Mouse (Mus musculus): Measurements from ENCODE around the gene Thtpa. TPM values are rescaled to one million over a fixed set of nuclear protein-coding genes. Genes with fewer than 3 reads are reported as not detected.

Gene Thtpa
- polyA plus RNA-seq, 1 experiment from 2014 or later: 5.5 TPM

GRCm38 (mm10) chr14:55078366-55078989 lies 16.1 kb upstream of the Thtpa start:
- peaks cover 17% of the 10 kb centered on the region for H3K36me3 ChIP-seq
- H3K27me3 ChIP-seq: peaks cover 32% of the 10 kb centered on the region
- H3K4me3 ChIP-seq (replicated peaks): no peak overlapping the region
- H3K9ac ChIP-seq: 0 out of 2 replicates have a peak overlapping the region, but pooled peaks have one; percentile 15
- no peak overlapping the region for H3K27ac ChIP-seq
- DNase-seq: no peak
- ATAC-seq (ENCODE audit: low read depth): peak; percentile 24; the same call in 1 of the 2 replicates
- WGBS (ENCODE audit: insufficient replicate concordance): 4% methylated on average over 23 of the region's 23 CpGs
- peak overlapping the region; percentile 46 for H3K4me2 ChIP-seq
- H3K4me1 ChIP-seq (replicated peaks): peaks cover 30% of the 10 kb centered on the region
- H3K9me3 ChIP-seq (replicated peaks): no peaks in the 10 kb centered on the region

DNA sequence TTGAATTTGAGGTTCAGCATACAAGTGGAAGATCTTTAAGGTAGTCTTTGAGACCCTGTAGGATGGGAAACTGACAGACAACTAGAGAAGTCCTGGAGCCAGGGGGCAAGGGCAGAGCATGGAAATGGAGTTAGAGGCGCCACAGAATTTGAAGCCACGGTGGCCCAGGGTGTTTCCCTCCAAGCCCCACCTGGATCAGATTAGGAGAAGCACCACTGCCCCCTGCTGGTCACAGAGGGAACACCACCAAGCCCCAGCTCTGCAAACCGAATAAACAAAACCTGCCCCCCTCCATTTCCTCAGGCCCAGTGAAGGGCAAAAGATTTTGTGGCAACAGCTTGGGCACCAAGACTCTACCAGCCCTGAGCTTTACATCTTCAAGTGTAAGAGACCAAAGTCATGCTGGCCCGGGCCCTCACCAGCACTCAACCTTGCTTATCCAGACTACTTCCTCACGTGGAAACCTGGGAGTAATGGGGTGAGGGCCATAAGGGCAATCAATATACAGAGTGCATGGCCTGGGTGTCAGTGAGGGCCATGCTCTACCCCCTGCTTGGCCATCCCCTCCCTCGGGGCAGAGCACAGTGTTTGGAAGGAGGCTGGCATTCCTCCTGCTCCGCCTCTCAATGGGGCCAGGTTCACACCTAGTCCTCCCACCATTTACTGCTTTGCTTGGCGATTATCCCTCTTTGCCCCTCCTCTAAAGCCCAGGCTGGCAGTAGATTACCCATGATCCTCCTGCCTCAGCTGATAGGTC lies 15.2 kb upstream of the Thtpa start:
- Histone ChIP-seq H3K36me3 (peaks cover 8% of the 10 kb centered on the region), H3K9ac (0 out of 2 replicates have a peak overlapping the region, but pooled peaks have one; percentile 15), H3K4me3 (replicated peaks) (no peak overlapping the region), H3K27ac (no peak overlapping the region), H3K27me3 (peaks cover 32% of the 10 kb centered on the region), H3K4me1 (replicated peaks) (peaks cover 30% of the 10 kb centered on the region), H3K9me3 (replicated peaks) (no peaks in the 10 kb centered on the region), H3K4me2 (peak overlapping the region; percentile 46; the same call in 1 of the 2 replicates)
- ATAC-seq (ENCODE audit: low read depth) (peak; percentile 67), DNase-seq (peak; percentile 63)
- WGBS (ENCODE audit: insufficient replicate concordance): 27% methylated on average over 8 of the region's 8 CpGs

DNA sequence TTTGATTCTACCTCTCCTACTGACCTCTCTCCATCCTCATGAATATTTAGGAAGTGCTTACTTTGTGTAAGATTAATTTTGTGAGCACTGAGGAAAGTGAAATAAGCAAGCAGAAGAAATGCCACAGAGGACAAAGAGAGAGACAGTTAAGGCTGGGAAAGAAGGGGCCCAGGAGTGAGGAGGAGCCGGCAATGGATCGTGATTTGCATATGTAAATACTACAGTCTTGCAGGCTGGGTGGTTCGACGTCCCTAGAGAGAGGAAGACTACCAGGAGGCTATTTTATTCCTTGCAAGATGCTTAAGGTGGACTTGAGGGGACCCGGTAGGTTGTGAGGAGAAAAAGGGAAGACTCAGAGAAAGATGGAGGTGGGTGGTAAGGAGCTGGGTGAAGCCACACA lies 13.5 kb upstream of the Thtpa start:
- Histone ChIP-seq H3K27me3 (peaks cover 29% of the 10 kb centered on the region), H3K36me3 (no peaks in the 10 kb centered on the region), H3K9ac (no peak overlapping the region), H3K4me1 (replicated peaks) (peaks cover 41% of the 10 kb centered on the region), H3K27ac (no peak overlapping the region), H3K4me2 (no peak overlapping the region), H3K9me3 (replicated peaks) (no peaks in the 10 kb centered on the region), H3K4me3 (replicated peaks) (no peak overlapping the region)
- DNase-seq: no peak
- WGBS (ENCODE audit: insufficient replicate concordance): 44% methylated on average over 5 of the region's 5 CpGs
- no peak for ATAC-seq (ENCODE audit: low read depth)

- no peak for DNase-seq
- no peaks in the 10 kb centered on the region for H3K9me3 ChIP-seq (replicated peaks)
- no peak overlapping the region for H3K4me3 ChIP-seq (replicated peaks)
- peaks cover 7% of the 10 kb centered on the region for H3K27me3 ChIP-seq
- ATAC-seq (ENCODE audit: low read depth): no peak
- no peaks in the 10 kb centered on the region for H3K36me3 ChIP-seq
- no peak overlapping the region for H3K9ac ChIP-seq
- H3K27ac ChIP-seq: no peak overlapping the region
- no peak overlapping the region for H3K4me2 ChIP-seq
- WGBS (ENCODE audit: insufficient replicate concordance): 65% methylated on average over 6 of the region's 6 CpGs
- H3K4me1 ChIP-seq (replicated peaks): peaks cover 29% of the 10 kb centered on the region
Observed at GRCm38 (mm10) chr14:55083481-55083880, 11.1 kb upstream of the Thtpa start.

- 0 out of 2 replicates have a peak, but pooled peaks cover 4% of the 10 kb centered on the region for H3K27me3 ChIP-seq
- ATAC-seq (ENCODE audit: low read depth) (no peak), DNase-seq (no peak)
- H3K9me3 ChIP-seq (replicated peaks): no peaks in the 10 kb centered on the region
- H3K4me1 ChIP-seq (replicated peaks): peaks cover 15% of the 10 kb centered on the region
- H3K4me2 ChIP-seq: no peak overlapping the region
- WGBS (ENCODE audit: insufficient replicate concordance): 60% methylated on average over 9 of the region's 9 CpGs
- H3K4me3 ChIP-seq (replicated peaks): no peak overlapping the region
- H3K9ac ChIP-seq: no peak overlapping the region
- peak overlapping the region; percentile 29; the same call in 1 of the 2 replicates for H3K27ac ChIP-seq
- no peaks in the 10 kb centered on the region for H3K36me3 ChIP-seq
Observed at GRCm38 (mm10) chr14:55085324-55086008, 9.1 kb upstream of the Thtpa start.

DNA sequence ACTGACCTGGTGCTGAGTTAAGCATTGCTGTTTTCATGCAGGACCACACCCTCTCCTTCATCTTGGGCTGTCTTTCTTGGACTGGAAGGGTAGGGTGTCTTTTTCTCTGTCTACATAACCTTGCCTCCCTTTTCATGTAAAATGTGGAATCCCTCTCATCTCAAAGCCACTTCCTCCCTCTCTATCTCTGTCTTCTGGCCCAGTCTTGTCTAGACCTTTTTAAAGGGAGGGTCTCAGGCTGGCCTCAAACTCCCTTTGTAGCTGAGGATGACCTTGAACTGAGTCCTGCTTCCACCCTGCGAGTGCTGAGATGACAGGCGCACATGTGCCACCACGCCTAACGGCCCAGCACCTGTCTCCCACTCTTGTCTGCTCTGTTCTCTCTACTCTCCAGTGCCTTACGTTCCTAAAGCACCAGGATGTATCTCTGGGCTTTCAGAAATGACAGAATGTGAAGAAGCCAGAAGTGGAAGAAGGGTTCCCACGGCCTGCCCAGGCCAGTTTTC lies 8.5 kb upstream of the Thtpa start:
- no peak overlapping the region for H3K9ac ChIP-seq
- WGBS (ENCODE audit: insufficient replicate concordance): 72% methylated on average over 6 of the region's 6 CpGs
- H3K36me3 ChIP-seq: no peaks in the 10 kb centered on the region

DNA sequence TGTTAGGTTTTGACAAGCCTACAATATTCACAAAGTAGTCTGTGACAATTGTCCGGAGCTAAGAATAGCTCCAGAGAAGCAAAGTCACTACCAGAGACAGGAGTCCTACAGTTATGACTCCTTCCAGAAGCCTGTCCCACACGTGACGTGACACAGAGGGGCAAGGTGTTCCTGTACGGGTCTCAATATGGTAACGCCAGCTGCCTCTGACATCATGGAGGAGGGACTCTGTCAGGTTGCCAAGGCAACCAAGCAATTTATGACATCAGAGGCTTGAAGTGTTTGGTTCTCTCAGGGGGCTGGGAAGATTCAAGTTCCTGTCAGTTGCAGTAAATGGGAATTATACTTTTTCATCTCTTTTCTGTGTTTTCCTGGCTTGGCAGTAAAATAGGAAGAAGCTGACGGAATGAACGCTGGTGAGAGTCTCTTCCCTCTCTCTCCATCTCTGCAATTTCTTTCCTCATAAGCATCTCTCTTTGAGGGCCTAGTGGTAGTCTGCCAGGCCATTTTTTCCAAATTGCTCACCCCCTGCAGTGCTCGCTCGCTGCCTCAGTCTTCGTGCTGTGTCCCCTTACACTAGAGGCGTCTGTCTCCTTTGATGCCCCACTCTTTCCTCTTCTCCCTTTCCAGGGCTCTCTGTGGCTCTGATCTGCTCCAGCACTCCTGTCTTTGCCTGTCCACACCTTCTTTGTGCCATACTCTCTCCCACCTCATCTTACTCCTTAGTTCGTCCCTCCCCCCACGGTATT lies 5.2 kb upstream of the Thtpa start:
- H3K4me2 ChIP-seq: no peak overlapping the region
- H3K27ac ChIP-seq: no peak overlapping the region
- 59% methylated on average over 13 of the region's 13 CpGs for WGBS (ENCODE audit: insufficient replicate concordance)

More for the DNA sequence above, 8.5 kb upstream of the Thtpa start:
- Histone ChIP-seq H3K9me3 (replicated peaks) (no peaks in the 10 kb centered on the region), H3K4me2 (no peak overlapping the region), H3K27ac (peak overlapping the region; percentile 29; the same call in 1 of the 2 replicates), H3K27me3 (0 out of 2 replicates have a peak, but pooled peaks cover 4% of the 10 kb centered on the region), H3K4me3 (replicated peaks) (no peak overlapping the region), H3K4me1 (replicated peaks) (peaks cover 18% of the 10 kb centered on the region)
- ATAC-seq (ENCODE audit: low read depth): no peak
- no peak for DNase-seq

GRCm38 (mm10) chr14:55091209-55091865 lies 3.2 kb upstream of the Thtpa start:
- Histone ChIP-seq H3K9me3 (replicated peaks) (no peaks in the 10 kb centered on the region), H3K27me3 (0 out of 2 replicates have a peak, but pooled peaks cover 4% of the 10 kb centered on the region), H3K4me3 (replicated peaks) (peak overlapping the region; percentile 71), H3K9ac (peak overlapping the region; percentile 80), H3K4me2 (peak overlapping the region; percentile 96), H3K27ac (peak overlapping the region; percentile 71), H3K36me3 (no peaks in the 10 kb centered on the region), H3K4me1 (replicated peaks) (peaks cover 41% of the 10 kb centered on the region)
- ATAC-seq (ENCODE audit: low read depth): no peak
- no peak for DNase-seq
- WGBS (ENCODE audit: insufficient replicate concordance): 9% methylated on average over 34 of the region's 34 CpGs

More for the DNA sequence above, 5.2 kb upstream of the Thtpa start:
- no peaks in the 10 kb centered on the region for H3K9me3 ChIP-seq (replicated peaks)
- H3K27me3 ChIP-seq: 0 out of 2 replicates have a peak, but pooled peaks cover 4% of the 10 kb centered on the region
- peaks cover 39% of the 10 kb centered on the region for H3K4me1 ChIP-seq (replicated peaks)
- H3K4me3 ChIP-seq (replicated peaks): no peak overlapping the region
- H3K9ac ChIP-seq: no peak overlapping the region
- H3K36me3 ChIP-seq: no peaks in the 10 kb centered on the region
- no peak for DNase-seq
- no peak for ATAC-seq (ENCODE audit: low read depth)

GRCm38 (mm10) chr14:55092011-55092577 lies 2.5 kb upstream of the Thtpa start, which contains the start of gene Zfhx2:
Zfhx2 (minus strand) TSS chr14:55092324.
- H3K36me3 ChIP-seq: 0 out of 2 replicates have a peak, but pooled peaks cover 3% of the 10 kb centered on the region

More at GRCm38 (mm10) chr14:55092011-55092577, 2.5 kb upstream of the Thtpa start, which contains the start of gene Zfhx2:
- peak; percentile 91 for DNase-seq
- WGBS (ENCODE audit: insufficient replicate concordance): under 1% methylated on average over 34 of the region's 34 CpGs
- peak within 1 kb of the TSS; percentile 96 for H3K4me2 ChIP-seq
- peak within 1 kb of the TSS; percentile 71 for H3K4me3 ChIP-seq (replicated peaks)
- H3K27ac ChIP-seq: peak within 1 kb of the TSS; percentile 71
- H3K9me3 ChIP-seq (replicated peaks): no peaks in the 10 kb centered on the region
- H3K9ac ChIP-seq: peak within 1 kb of the TSS; percentile 80
- peaks cover 46% of the 10 kb centered on the region for H3K4me1 ChIP-seq (replicated peaks)
- 0 out of 2 replicates have a peak, but pooled peaks cover 4% of the 10 kb centered on the region for H3K27me3 ChIP-seq
- ATAC-seq (ENCODE audit: low read depth): peak; percentile 91
